Mouse (Mus musculus): ENCODE data around the gene Invs. TPM values are rescaled to one million over a fixed set of nuclear protein-coding genes. Genes with fewer than 3 reads are reported as not detected.
"Not testable (repeated sequence)": the region's sequence is repeated elsewhere in the genome, so short reads cannot be mapped to it uniquely, and the experiment has no call there.

Gene Invs
- polyA plus RNA-seq, 1 experiment from 2014 or later = 5.8 TPM

- not testable (repeated sequence) for H3K9ac ChIP-seq (ENCODE audit: low read depth, low read length); ATAC-seq (ENCODE audit: low read depth); H3K4me2 ChIP-seq (ENCODE audit: low read depth, low read length); H3K4me3 ChIP-seq (ENCODE audit: low read depth, low read length); H3K36me3 ChIP-seq (ENCODE audit: control insufficient read depth, insufficient read depth, low read length); H3K9me3 ChIP-seq (ENCODE audit: control insufficient read depth, low read length); DNase-seq (ENCODE audit: low spot score); H3K27me3 ChIP-seq (replicated peaks; ENCODE audit: control insufficient read depth, insufficient read depth, low read length); H3K4me1 ChIP-seq (ENCODE audit: control insufficient read depth, insufficient read depth, low read length); H3K27ac ChIP-seq (replicated peaks; ENCODE audit: low read depth, low read length)
- 86% methylated on average over 8 of the region's 10 CpGs for WGBS
Measured at GRCm38 (mm10) chr4:48405724-48406491, 126.3 kb downstream of the Invs start.

- ATAC-seq (ENCODE audit: low read depth) = no peak
- 45% methylated on average over 18 of the region's 18 CpGs for WGBS
- Histone ChIP-seq H3K27ac (replicated peaks; ENCODE audit: low read depth, low read length) (no peak overlapping the region), H3K9me3 (ENCODE audit: control insufficient read depth, low read length) (no peaks in the 10 kb centered on the region), H3K4me1 (ENCODE audit: control insufficient read depth, insufficient read depth, low read length) (no peaks in the 10 kb centered on the region), H3K4me2 (ENCODE audit: low read depth, low read length) (peak overlapping the region; percentile 7), H3K4me3 (ENCODE audit: low read depth, low read length) (no peak overlapping the region), H3K27me3 (replicated peaks; ENCODE audit: control insufficient read depth, insufficient read depth, low read length) (no peaks in the 10 kb centered on the region), H3K36me3 (ENCODE audit: control insufficient read depth, insufficient read depth, low read length) (no peaks in the 10 kb centered on the region), H3K9ac (ENCODE audit: low read depth, low read length) (no peak overlapping the region)
- DNase-seq (ENCODE audit: low spot score) = no peak
Measured at GRCm38 (mm10) chr4:48407350-48408039, 127.9 kb downstream of the Invs start.

- Histone ChIP-seq H3K4me1 (ENCODE audit: control insufficient read depth, insufficient read depth, low read length) (no peaks in the 10 kb centered on the region), H3K9me3 (ENCODE audit: control insufficient read depth, low read length) (no peaks in the 10 kb centered on the region), H3K27me3 (replicated peaks; ENCODE audit: control insufficient read depth, insufficient read depth, low read length) (no peaks in the 10 kb centered on the region), H3K4me2 (ENCODE audit: low read depth, low read length) (no peak overlapping the region), H3K36me3 (ENCODE audit: control insufficient read depth, insufficient read depth, low read length) (0 out of 2 replicates have a peak, but pooled peaks cover 3% of the 10 kb centered on the region), H3K27ac (replicated peaks; ENCODE audit: low read depth, low read length) (no peak overlapping the region), H3K9ac (ENCODE audit: low read depth, low read length) (no peak overlapping the region), H3K4me3 (ENCODE audit: low read depth, low read length) (no peak overlapping the region)
- ATAC-seq (ENCODE audit: low read depth) (no peak), DNase-seq (ENCODE audit: low spot score) (no peak)
- 85% methylated on average over 8 of the region's 8 CpGs for WGBS
Measured at GRCm38 (mm10) chr4:48413473-48413872, 133.9 kb downstream of the Invs start.

GRCm38 (mm10) chr4:48415838-48416335, 136.3 kb downstream of the Invs start:
- no peak overlapping the region for H3K27ac ChIP-seq (replicated peaks; ENCODE audit: low read depth, low read length)
- H3K4me3 ChIP-seq (ENCODE audit: low read depth, low read length) = no peak overlapping the region
- H3K4me1 ChIP-seq (ENCODE audit: control insufficient read depth, insufficient read depth, low read length) = no peaks in the 10 kb centered on the region
- ATAC-seq (ENCODE audit: low read depth) (no peak), DNase-seq (ENCODE audit: low spot score) (no peak)
- no peaks in the 10 kb centered on the region for H3K9me3 ChIP-seq (ENCODE audit: control insufficient read depth, low read length)
- H3K27me3 ChIP-seq (replicated peaks; ENCODE audit: control insufficient read depth, insufficient read depth, low read length) = no peaks in the 10 kb centered on the region
- H3K4me2 ChIP-seq (ENCODE audit: low read depth, low read length) = no peak overlapping the region
- whole genome bisulfite sequencing = 79% methylated on average over 10 of the region's 10 CpGs
- H3K36me3 ChIP-seq (ENCODE audit: control insufficient read depth, insufficient read depth, low read length) = 0 out of 2 replicates have a peak, but pooled peaks cover 14% of the 10 kb centered on the region
- no peak overlapping the region for H3K9ac ChIP-seq (ENCODE audit: low read depth, low read length)

- Histone ChIP-seq H3K27ac (replicated peaks; ENCODE audit: low read depth, low read length) (no peak overlapping the region), H3K9ac (ENCODE audit: low read depth, low read length) (no peak overlapping the region), H3K36me3 (ENCODE audit: control insufficient read depth, insufficient read depth, low read length) (peaks cover 34% of the 10 kb centered on the region), H3K27me3 (replicated peaks; ENCODE audit: control insufficient read depth, insufficient read depth, low read length) (no peaks in the 10 kb centered on the region), H3K4me1 (ENCODE audit: control insufficient read depth, insufficient read depth, low read length) (no peaks in the 10 kb centered on the region), H3K4me3 (ENCODE audit: low read depth, low read length) (no peak overlapping the region), H3K4me2 (ENCODE audit: low read depth, low read length) (no peak overlapping the region), H3K9me3 (ENCODE audit: control insufficient read depth, low read length) (no peaks in the 10 kb centered on the region)
- 91% methylated on average over 8 of the region's 8 CpGs for WGBS
- ATAC-seq (ENCODE audit: low read depth) (no peak), DNase-seq (ENCODE audit: low spot score) (no peak)
Measured at GRCm38 (mm10) chr4:48418831-48419468, 139.4 kb downstream of the Invs start.

GRCm38 (mm10) chr4:48422633-48423032, 143.1 kb downstream of the Invs start:
- DNase-seq (ENCODE audit: low spot score) (no peak), ATAC-seq (ENCODE audit: low read depth) (no peak)
- H3K27ac ChIP-seq (replicated peaks; ENCODE audit: low read depth, low read length) = no peak overlapping the region
- 100% methylated on average over 1 of the region's 1 CpGs for WGBS
- no peak overlapping the region for H3K4me3 ChIP-seq (ENCODE audit: low read depth, low read length)
- H3K36me3 ChIP-seq (ENCODE audit: control insufficient read depth, insufficient read depth, low read length) = peaks cover 44% of the 10 kb centered on the region
- H3K9ac ChIP-seq (ENCODE audit: low read depth, low read length) = no peak overlapping the region
- H3K4me1 ChIP-seq (ENCODE audit: control insufficient read depth, insufficient read depth, low read length) = no peaks in the 10 kb centered on the region
- no peak overlapping the region for H3K4me2 ChIP-seq (ENCODE audit: low read depth, low read length)
- no peaks in the 10 kb centered on the region for H3K27me3 ChIP-seq (replicated peaks; ENCODE audit: control insufficient read depth, insufficient read depth, low read length)
- no peaks in the 10 kb centered on the region for H3K9me3 ChIP-seq (ENCODE audit: control insufficient read depth, low read length)

- Histone ChIP-seq H3K9ac (ENCODE audit: low read depth, low read length) (no peak overlapping the region), H3K4me1 (ENCODE audit: control insufficient read depth, insufficient read depth, low read length) (no peaks in the 10 kb centered on the region), H3K36me3 (ENCODE audit: control insufficient read depth, insufficient read depth, low read length) (peaks cover 50% of the 10 kb centered on the region), H3K9me3 (ENCODE audit: control insufficient read depth, low read length) (no peaks in the 10 kb centered on the region), H3K27me3 (replicated peaks; ENCODE audit: control insufficient read depth, insufficient read depth, low read length) (no peaks in the 10 kb centered on the region), H3K4me2 (ENCODE audit: low read depth, low read length) (no peak overlapping the region), H3K4me3 (ENCODE audit: low read depth, low read length) (no peak overlapping the region), H3K27ac (replicated peaks; ENCODE audit: low read depth, low read length) (no peak overlapping the region)
- no peak for ATAC-seq (ENCODE audit: low read depth)
- 44% methylated on average over 2 of the region's 2 CpGs for WGBS
- no peak for DNase-seq (ENCODE audit: low spot score)
Measured at GRCm38 (mm10) chr4:48423738-48424137, 144.2 kb downstream of the Invs start.

GRCm38 (mm10) chr4:48427413-48427812, 147.9 kb downstream of the Invs start:
- no peaks in the 10 kb centered on the region for H3K27me3 ChIP-seq (replicated peaks; ENCODE audit: control insufficient read depth, insufficient read depth, low read length)
- 69% methylated on average over 3 of the region's 3 CpGs for WGBS
- ATAC-seq (ENCODE audit: low read depth) = no peak
- no peaks in the 10 kb centered on the region for H3K9me3 ChIP-seq (ENCODE audit: control insufficient read depth, low read length)
- H3K27ac ChIP-seq (replicated peaks; ENCODE audit: low read depth, low read length) = no peak overlapping the region
- DNase-seq (ENCODE audit: low spot score) = no peak
- H3K9ac ChIP-seq (ENCODE audit: low read depth, low read length) = no peak overlapping the region
- peaks cover 64% of the 10 kb centered on the region for H3K36me3 ChIP-seq (ENCODE audit: control insufficient read depth, insufficient read depth, low read length)
- no peak overlapping the region for H3K4me2 ChIP-seq (ENCODE audit: low read depth, low read length)
- H3K4me3 ChIP-seq (ENCODE audit: low read depth, low read length) = no peak overlapping the region
- H3K4me1 ChIP-seq (ENCODE audit: control insufficient read depth, insufficient read depth, low read length) = no peaks in the 10 kb centered on the region
